Mouse (Mus musculus): ENCODE results near the gene Fgf2. TPM values are rescaled to one million over a fixed set of nuclear protein-coding genes. Genes with fewer than 3 reads are reported as not detected.

The Fgf2 gene
- polyA plus RNA-seq, 1 experiment from 2014 or later, result 1.4 TPM

- no peaks in the 10 kb centered on the region for H3K4me1 ChIP-seq (ENCODE audit: insufficient read depth, low read length)
- H3K4me3 ChIP-seq (ENCODE audit: low read length), result no peak overlapping the region
- H3K4me2 ChIP-seq (replicated peaks; ENCODE audit: low read depth, low read length), result no peak overlapping the region
- H3K9me3 ChIP-seq (ENCODE audit: low read length), result no peaks in the 10 kb centered on the region
- H3K9ac ChIP-seq (replicated peaks; ENCODE audit: low read length), result no peak overlapping the region
- no peaks in the 10 kb centered on the region for H3K27me3 ChIP-seq (ENCODE audit: insufficient read depth, low read length)
- H3K27ac ChIP-seq (ENCODE audit: low read length), result peak overlapping the region; percentile 40; the same call in 1 of the 2 replicates
- H3K36me3 ChIP-seq (ENCODE audit: insufficient read depth, low read length), result no peaks in the 10 kb centered on the region
- WGBS, result 73% methylated on average over 11 of the region's 11 CpGs
- no peak for ATAC-seq (ENCODE audit: low FRiP score, low TSS enrichment)
These were observed 53.8 kb downstream of the Fgf2 start for GRCm38 (mm10) chr3:37401729-37402610.

- H3K9ac ChIP-seq (replicated peaks; ENCODE audit: low read length), result no peak overlapping the region
- no peaks in the 10 kb centered on the region for H3K4me1 ChIP-seq (ENCODE audit: insufficient read depth, low read length)
- no peak overlapping the region for H3K4me2 ChIP-seq (replicated peaks; ENCODE audit: low read depth, low read length)
- ATAC-seq (ENCODE audit: low FRiP score, low TSS enrichment), result no peak
- no peak overlapping the region for H3K4me3 ChIP-seq (ENCODE audit: low read length)
- H3K36me3 ChIP-seq (ENCODE audit: insufficient read depth, low read length), result 0 out of 2 replicates have a peak, but pooled peaks cover 5% of the 10 kb centered on the region
- no peaks in the 10 kb centered on the region for H3K27me3 ChIP-seq (ENCODE audit: insufficient read depth, low read length)
- H3K9me3 ChIP-seq (ENCODE audit: low read length), result no peaks in the 10 kb centered on the region
- no peak overlapping the region for H3K27ac ChIP-seq (ENCODE audit: low read length)
These were observed 59.5 kb downstream of the Fgf2 start for GRCm38 (mm10) chr3:37407598-37407997.

- Histone ChIP-seq H3K4me3 (ENCODE audit: low read length) (no peak overlapping the region), H3K27me3 (ENCODE audit: insufficient read depth, low read length) (no peaks in the 10 kb centered on the region), H3K36me3 (ENCODE audit: insufficient read depth, low read length) (0 out of 2 replicates have a peak, but pooled peaks cover 5% of the 10 kb centered on the region), H3K27ac (ENCODE audit: low read length) (no peak overlapping the region), H3K9ac (replicated peaks; ENCODE audit: low read length) (no peak overlapping the region), H3K9me3 (ENCODE audit: low read length) (no peaks in the 10 kb centered on the region), H3K4me1 (ENCODE audit: insufficient read depth, low read length) (peaks cover 5% of the 10 kb centered on the region), H3K4me2 (replicated peaks; ENCODE audit: low read depth, low read length) (no peak overlapping the region)
- WGBS, result 82% methylated on average over 3 of the region's 3 CpGs
- ATAC-seq (ENCODE audit: low FRiP score, low TSS enrichment), result no peak
These were observed 65.3 kb downstream of the Fgf2 start for GRCm38 (mm10) chr3:37413446-37413845.

GRCm38 (mm10) chr3:37414413-37414960 lies 66.3 kb downstream of the Fgf2 start:
- no peak overlapping the region for H3K4me3 ChIP-seq (ENCODE audit: low read length)
- ATAC-seq (ENCODE audit: low FRiP score, low TSS enrichment), result no peak
- 54% methylated on average over 14 of the region's 14 CpGs for WGBS
- no peak overlapping the region for H3K27ac ChIP-seq (ENCODE audit: low read length)
- H3K9ac ChIP-seq (replicated peaks; ENCODE audit: low read length), result no peak overlapping the region
- no peaks in the 10 kb centered on the region for H3K27me3 ChIP-seq (ENCODE audit: insufficient read depth, low read length)
- H3K4me2 ChIP-seq (replicated peaks; ENCODE audit: low read depth, low read length), result no peak overlapping the region
- 0 out of 2 replicates have a peak, but pooled peaks cover 5% of the 10 kb centered on the region for H3K36me3 ChIP-seq (ENCODE audit: insufficient read depth, low read length)
- H3K4me1 ChIP-seq (ENCODE audit: insufficient read depth, low read length), result peaks cover 10% of the 10 kb centered on the region
- no peaks in the 10 kb centered on the region for H3K9me3 ChIP-seq (ENCODE audit: low read length)

- H3K36me3 ChIP-seq (ENCODE audit: insufficient read depth, low read length), result no peaks in the 10 kb centered on the region
These were observed 70.2 kb downstream of the Fgf2 start for GRCm38 (mm10) chr3:37418341-37418740.

GRCm38 (mm10) chr3:37418961-37419457 lies 70.9 kb downstream of the Fgf2 start:
- Histone ChIP-seq H3K9me3 (ENCODE audit: low read length) (no peaks in the 10 kb centered on the region), H3K4me1 (ENCODE audit: insufficient read depth, low read length) (peaks cover 22% of the 10 kb centered on the region), H3K27me3 (ENCODE audit: insufficient read depth, low read length) (no peaks in the 10 kb centered on the region), H3K27ac (ENCODE audit: low read length) (peak overlapping the region; percentile 93), H3K36me3 (ENCODE audit: insufficient read depth, low read length) (no peaks in the 10 kb centered on the region), H3K9ac (replicated peaks; ENCODE audit: low read length) (peak overlapping the region; percentile 90), H3K4me3 (ENCODE audit: low read length) (peak overlapping the region; percentile 87), H3K4me2 (replicated peaks; ENCODE audit: low read depth, low read length) (peak overlapping the region; percentile 85)
- WGBS, result 0% methylated on average over 30 of the region's 30 CpGs
- ATAC-seq (ENCODE audit: low FRiP score, low TSS enrichment), result peak; percentile 31; the same call in 1 of the 2 replicates

More at GRCm38 (mm10) chr3:37418341-37418740, 70.2 kb downstream of the Fgf2 start:
- Histone ChIP-seq H3K9ac (replicated peaks; ENCODE audit: low read length) (peak overlapping the region; percentile 90), H3K9me3 (ENCODE audit: low read length) (no peaks in the 10 kb centered on the region), H3K27me3 (ENCODE audit: insufficient read depth, low read length) (no peaks in the 10 kb centered on the region), H3K4me2 (replicated peaks; ENCODE audit: low read depth, low read length) (peak overlapping the region; percentile 85), H3K27ac (ENCODE audit: low read length) (peak overlapping the region; percentile 93; the same call in 1 of the 2 replicates), H3K4me1 (ENCODE audit: insufficient read depth, low read length) (peaks cover 22% of the 10 kb centered on the region), H3K4me3 (ENCODE audit: low read length) (peak overlapping the region; percentile 87)
- 69% methylated on average over 5 of the region's 5 CpGs for WGBS
- ATAC-seq (ENCODE audit: low FRiP score, low TSS enrichment), result no peak

- H3K36me3 ChIP-seq (ENCODE audit: insufficient read depth, low read length), result no peaks in the 10 kb centered on the region
- peak within 1 kb of the TSS; percentile 93 for H3K4me2 ChIP-seq (replicated peaks; ENCODE audit: low read depth, low read length)
- H3K27me3 ChIP-seq (ENCODE audit: insufficient read depth, low read length), result no peaks in the 10 kb centered on the region
- peaks cover 22% of the 10 kb centered on the region for H3K4me1 ChIP-seq (ENCODE audit: insufficient read depth, low read length)
- peak within 1 kb of the TSS; percentile 90 for H3K9ac ChIP-seq (replicated peaks; ENCODE audit: low read length)
- no peaks in the 10 kb centered on the region for H3K9me3 ChIP-seq (ENCODE audit: low read length)
- H3K4me3 ChIP-seq (ENCODE audit: low read length), result peak within 1 kb of the TSS; percentile 98
- H3K27ac ChIP-seq (ENCODE audit: low read length), result peak within 1 kb of the TSS; percentile 94
- under 1% methylated on average over 46 of the region's 50 CpGs for whole genome bisulfite sequencing
- peak; percentile 96 for ATAC-seq (ENCODE audit: low FRiP score, low TSS enrichment)
These were observed 71.4 kb downstream of the Fgf2 start, which contains the start of gene Spata5 for GRCm38 (mm10) chr3:37419458-37419991. Gene Spata5, plus strand, starts transcription at chr3:37419896.

GRCm38 (mm10) chr3:37420072-37420471 lies 71.9 kb downstream of the Fgf2 start, which contains the start of gene Nudt6:
Gene Nudt6, minus strand, starts transcription at chr3:37420211.
- Histone ChIP-seq H3K36me3 (ENCODE audit: insufficient read depth, low read length) (no peaks in the 10 kb centered on the region), H3K9ac (replicated peaks; ENCODE audit: low read length) (peak within 1 kb of the TSS; percentile 90), H3K4me3 (ENCODE audit: low read length) (peak within 1 kb of the TSS; percentile 98), H3K4me2 (replicated peaks; ENCODE audit: low read depth, low read length) (peak within 1 kb of the TSS; percentile 93), H3K9me3 (ENCODE audit: low read length) (no peaks in the 10 kb centered on the region), H3K27ac (ENCODE audit: low read length) (peak within 1 kb of the TSS; percentile 94), H3K4me1 (ENCODE audit: insufficient read depth, low read length) (peaks cover 22% of the 10 kb centered on the region), H3K27me3 (ENCODE audit: insufficient read depth, low read length) (no peaks in the 10 kb centered on the region)
- WGBS, result under 1% methylated on average over 50 of the region's 50 CpGs
- peak; percentile 89 for ATAC-seq (ENCODE audit: low FRiP score, low TSS enrichment)

- H3K4me1 ChIP-seq (ENCODE audit: insufficient read depth, low read length), result peaks cover 22% of the 10 kb centered on the region
- H3K27me3 ChIP-seq (ENCODE audit: insufficient read depth, low read length), result no peaks in the 10 kb centered on the region
- no peak for ATAC-seq (ENCODE audit: low FRiP score, low TSS enrichment)
- peak overlapping the region; percentile 94 for H3K27ac ChIP-seq (ENCODE audit: low read length)
- peak overlapping the region; percentile 98 for H3K4me3 ChIP-seq (ENCODE audit: low read length)
- no peaks in the 10 kb centered on the region for H3K36me3 ChIP-seq (ENCODE audit: insufficient read depth, low read length)
- H3K9me3 ChIP-seq (ENCODE audit: low read length), result no peaks in the 10 kb centered on the region
- H3K9ac ChIP-seq (replicated peaks; ENCODE audit: low read length), result peak overlapping the region; percentile 76
- peak overlapping the region; percentile 93 for H3K4me2 ChIP-seq (replicated peaks; ENCODE audit: low read depth, low read length)
- under 1% methylated on average over 24 of the region's 24 CpGs for WGBS
These were observed 72.5 kb downstream of the Fgf2 start for GRCm38 (mm10) chr3:37420641-37421040.
